Mouse (Mus musculus) lung, postnatal 14 days (tissue): ENCODE measurements at regions not wholly inside any gene's neighbourhood (a gene's known extent, or its start where the extent isn't known, plus 50 kb on each side); places are given as distances from the start of the nearest gene placed in this dataset.

Experiments
- DNase-seq: peaks from one replicate; pipeline ENCODE4 v3.0.0; 2021

DNA sequence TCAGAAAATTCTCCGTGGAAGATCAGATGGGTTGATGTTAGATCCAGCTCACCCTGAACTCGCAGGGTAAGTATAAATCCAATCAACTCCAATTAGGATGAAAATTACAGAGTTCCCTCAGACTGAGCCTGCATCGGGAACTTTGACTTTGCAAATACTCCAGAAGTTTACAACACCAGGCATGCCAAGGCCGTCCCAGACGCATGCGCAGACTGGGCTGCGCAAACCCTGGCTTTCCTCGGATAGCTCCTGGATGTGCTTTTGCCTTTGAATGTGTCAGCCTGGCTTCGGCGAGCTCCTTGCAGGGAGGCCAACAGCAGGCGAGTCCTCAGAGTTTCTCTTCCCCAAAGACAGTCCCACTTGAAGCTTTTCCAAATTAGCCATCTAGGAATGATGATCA, 127.6 kb upstream of the Tbx3 start:
- DNase-seq: peak; percentile 12

DNA sequence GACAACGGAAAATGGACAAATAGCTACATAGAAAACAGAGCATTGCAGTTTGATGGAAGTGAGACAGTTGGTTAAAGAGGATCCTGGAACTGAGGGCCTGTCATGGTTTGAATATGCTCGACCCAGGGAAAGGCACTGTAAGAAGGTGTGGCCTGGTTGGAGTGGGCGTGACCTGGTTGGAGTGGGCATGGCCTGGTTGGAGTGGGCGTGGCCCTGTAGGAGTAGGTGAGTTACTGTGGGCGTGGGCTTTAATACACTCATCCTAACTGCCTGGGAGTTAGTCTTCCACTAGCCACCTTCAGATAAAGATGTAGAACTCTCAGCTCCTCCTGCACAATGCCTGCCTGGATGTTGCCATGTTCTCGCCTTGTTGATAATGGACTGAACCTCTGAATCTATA, 126.8 kb upstream of the Tbx3 start:
- DNase-seq: no peak

DNA sequence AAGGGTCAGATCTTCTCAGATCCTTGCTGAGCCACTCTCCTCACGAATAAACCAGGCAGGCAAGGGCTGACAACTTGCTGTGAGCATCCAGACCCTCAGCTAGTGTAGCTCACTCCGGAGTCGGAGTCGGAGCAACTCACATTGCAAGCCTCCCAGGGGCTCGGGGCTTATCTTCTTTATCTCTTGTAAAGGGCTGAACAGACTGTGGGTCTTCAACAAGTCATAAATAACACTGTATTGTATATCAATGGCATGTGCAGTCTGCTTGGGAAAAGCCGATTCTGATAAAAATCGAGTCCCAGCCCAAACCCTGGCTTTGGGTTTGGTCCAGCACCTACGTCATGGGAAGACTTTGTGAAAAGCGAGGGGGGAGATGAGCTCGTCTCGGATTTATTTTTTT, 125.8 kb upstream of the Tbx3 start:
- DNase-seq: peak; percentile 9

DNA sequence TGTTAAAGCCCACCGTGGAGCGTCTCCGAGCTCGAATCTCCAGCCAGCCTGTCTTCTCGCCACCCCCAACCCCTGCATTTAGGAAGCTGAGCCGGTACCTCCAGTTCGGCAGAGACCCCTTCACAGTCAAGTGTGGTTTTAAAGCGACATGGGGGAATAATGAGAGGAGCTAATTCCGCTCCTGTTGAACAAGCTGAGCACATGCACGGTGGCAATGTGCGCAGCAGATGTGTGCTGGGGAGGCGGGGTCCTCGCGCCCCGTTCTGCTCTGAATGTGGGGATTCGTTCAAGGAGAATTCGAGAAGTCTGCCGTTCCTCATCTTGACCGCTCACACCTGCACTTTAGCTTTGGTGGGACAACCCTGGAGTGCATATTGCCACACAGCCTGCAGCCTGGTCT, 123.4 kb upstream of the Tbx3 start:
- DNase-seq: no peak

DNA sequence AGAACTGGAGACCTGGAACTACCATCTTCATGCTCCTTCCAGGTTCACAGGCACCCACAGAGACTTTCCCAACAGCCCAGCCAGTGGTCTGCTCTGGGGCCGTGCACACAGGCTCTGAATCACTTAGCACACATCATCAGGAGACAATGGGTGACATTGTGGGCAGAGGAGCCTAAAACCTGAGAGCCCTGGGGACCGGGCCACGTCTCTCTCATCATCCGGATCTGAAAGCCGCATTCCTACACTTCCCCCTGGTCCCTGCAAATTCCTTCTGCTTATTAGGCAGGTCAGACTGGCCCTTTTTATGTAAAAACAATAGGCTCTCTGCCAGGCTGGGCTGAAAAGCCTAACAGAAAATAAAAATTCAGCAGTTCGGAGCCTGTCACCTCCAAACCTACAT, 119.6 kb upstream of the Tbx3 start:
- DNase-seq: no peak

DNA sequence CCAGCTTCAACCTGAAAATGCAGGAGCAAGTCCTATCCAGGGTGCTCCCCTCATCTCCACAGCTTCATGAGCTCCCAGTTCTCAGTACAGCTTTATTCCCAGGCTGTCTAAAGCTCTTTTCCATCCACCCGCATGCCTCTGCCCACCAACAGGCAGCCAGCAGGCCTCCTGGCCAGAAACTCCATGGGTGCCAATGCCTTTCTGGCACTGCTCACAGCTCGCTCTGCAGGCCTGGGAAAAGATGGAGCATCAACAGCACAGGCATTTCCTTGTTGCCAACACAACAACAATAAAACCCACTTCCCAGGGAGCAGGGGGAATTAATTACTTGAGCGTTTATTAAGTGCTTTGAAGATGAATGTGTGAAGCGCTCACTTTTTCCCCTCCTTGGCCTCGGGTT, 117.0 kb upstream of the Tbx3 start:
- DNase-seq: no peak

DNA sequence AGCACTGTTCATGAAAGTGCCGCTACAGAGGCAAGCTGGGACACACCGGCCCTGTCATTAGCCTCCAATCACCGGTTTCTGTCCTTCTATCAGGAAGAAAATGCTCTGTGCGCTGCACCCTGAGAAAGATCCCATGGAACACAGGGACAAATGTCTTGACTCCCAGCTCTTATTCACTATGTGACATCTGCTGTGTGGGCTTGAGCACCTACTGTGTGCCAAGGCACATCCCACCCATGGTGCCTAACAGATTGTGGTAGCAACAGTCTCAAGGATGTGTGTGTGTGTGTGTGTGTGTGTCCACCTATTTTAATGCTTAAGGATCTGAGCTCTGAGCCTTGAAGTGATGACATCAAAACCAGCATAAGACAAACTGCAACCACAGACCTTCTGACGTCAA, 113.4 kb upstream of the Tbx3 start:
- DNase-seq: no peak

DNA sequence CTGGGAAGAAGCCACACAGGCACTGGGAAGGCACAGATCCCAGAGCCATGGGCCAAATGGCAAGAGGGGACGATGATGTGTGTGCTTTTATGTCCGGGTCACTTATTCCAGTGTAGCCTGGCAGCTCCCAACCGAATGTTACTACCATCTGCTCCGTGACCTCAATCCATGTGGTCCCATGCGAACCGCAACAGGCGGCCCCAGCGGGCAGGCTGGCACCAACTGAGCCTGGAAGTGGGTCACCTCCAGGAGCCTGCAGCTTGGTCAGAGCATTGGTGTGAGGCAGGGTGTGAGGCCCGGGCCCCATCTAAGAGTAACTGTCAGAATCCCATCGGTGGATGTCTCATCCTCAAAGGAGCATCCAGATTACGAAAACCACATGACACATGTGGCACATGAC, 110.8 kb upstream of the Tbx3 start:
- no peak for DNase-seq

DNA sequence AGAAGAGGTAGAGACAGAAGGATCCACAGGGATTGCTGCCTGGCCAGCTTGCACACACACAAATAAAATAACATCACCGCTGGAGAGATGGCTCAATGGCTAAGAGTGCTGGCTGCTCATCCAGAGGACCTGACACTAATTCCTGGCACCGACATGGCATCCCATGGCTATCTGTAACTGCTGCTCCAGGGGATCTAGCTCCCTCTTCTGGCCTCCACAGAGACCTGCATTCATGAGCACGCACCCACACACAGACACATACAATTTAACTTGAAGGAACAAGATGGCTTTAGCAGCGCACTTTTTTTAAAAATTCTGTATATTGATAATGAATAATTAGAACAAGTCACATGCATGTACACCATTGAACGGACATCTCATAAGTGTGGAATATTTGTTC, 110.1 kb upstream of the Tbx3 start:
- no peak for DNase-seq

DNA sequence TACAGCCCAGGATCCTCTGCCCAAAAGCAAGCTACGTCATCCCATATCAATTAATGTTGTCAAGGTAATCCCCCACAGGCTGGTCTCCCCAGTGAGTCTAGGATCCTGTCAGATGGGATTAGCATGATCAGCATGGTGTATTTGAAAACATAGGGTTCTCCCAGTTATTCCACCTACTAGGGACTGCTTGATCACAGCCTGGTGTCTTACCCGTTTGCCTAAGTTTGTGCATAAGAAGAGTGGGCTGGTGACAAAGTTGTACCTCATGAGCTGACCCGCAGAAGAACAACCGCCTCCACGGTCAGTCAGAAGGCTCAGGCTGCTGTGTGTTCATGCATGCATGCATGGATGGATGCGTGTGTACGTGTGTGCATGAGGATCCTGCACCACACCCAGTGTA, 108.9 kb upstream of the Tbx3 start:
- DNase-seq: no peak

DNA sequence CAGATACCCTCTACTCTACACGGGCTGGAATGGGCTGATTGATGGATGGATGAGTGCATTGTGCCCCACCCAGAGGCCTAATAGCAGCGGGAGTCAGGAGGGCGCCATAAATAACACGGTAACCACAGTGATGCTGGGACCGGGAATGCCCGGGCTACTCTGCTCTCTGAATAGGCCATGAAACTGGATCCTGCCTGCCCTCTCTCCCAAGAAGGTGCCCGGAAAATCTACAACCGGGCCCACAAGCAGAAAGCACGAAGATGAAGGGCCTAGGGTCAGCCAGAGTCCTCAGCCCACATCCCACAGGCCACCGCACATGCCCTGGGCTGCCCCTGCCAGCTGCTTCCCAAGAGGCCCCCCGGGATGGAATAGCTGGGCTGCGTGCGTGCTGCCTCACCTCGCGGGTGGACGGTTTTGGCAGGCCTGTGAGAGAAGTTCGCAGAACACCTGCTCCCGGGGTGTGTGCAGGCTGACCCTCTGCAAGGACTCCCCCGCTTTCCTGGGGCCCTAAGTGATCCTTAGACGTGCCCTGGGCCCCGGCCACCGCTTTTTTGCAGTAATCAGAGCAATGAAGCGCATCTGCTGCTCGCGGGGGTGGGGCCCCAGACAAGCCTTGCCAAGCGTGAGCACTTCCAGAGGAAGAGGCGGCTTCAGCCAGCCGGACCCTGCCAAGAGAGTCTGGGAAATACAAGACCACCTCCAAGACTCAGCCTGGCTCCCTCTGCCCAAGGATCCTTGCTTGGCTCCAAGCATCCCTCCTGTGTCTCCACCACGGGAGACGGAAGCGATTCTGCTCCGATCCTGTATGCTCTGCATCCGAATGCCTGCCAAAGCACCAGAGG, 106.7 kb upstream of the Tbx3 start:
- no peak for DNase-seq

DNA sequence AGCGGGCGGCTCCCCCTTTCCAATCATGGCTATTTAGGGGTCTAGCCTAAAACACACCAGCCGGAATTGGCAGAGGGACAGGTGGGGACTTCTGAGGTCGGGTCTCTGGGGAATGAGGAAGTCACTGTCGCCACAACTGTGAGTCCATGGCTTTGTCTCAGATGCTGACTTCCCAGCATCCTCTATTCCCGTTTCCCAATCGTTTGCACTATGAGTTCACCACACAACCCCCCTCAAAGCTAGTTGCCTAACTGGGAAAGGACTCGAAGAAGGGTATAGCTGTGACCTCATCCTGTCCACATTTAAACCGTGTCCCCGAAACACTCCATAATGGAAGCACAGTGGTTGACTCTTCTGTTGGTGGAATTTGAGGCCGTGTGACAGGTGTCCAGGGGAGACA, 102.8 kb upstream of the Tbx3 start:
- no peak for DNase-seq

DNA sequence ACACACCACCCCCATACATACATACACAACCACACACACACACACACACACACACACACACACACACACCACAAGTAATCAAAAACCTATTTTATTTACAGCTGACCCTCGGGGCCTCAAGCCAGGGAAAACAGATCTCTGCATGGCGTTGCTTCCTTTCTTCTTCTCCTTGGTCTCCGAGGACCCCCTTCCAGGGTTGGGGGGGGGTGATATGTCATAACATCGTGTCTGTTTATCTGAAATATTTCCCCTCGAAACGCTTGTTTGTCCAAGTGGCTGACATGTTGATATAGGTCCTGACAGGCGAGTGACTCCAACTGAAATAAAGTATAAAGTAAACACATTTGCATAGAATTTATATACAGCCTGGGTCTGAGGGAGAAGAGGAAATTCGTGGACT, 100.4 kb upstream of the Tbx3 start:
- DNase-seq: no peak

DNA sequence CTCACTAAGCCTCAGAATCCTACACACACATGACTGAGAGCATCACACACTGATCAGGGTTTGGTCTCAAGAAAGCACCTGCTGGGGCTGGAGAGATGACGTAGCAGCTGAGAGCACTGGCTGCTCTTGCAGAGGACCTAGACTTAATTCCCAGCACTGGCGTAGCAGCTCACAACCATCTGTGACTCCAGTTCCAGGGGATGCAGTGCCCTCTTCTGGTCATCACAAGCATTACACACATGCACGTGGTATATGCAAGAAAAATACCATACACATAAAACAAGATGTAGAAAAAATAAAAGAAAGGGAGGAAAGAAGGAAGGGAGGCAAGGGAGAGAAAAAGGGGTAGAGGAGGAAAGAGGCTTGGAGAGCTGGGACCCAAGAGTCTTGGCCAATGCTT, 98.8 kb upstream of the Tbx3 start:
- no peak for DNase-seq

DNA sequence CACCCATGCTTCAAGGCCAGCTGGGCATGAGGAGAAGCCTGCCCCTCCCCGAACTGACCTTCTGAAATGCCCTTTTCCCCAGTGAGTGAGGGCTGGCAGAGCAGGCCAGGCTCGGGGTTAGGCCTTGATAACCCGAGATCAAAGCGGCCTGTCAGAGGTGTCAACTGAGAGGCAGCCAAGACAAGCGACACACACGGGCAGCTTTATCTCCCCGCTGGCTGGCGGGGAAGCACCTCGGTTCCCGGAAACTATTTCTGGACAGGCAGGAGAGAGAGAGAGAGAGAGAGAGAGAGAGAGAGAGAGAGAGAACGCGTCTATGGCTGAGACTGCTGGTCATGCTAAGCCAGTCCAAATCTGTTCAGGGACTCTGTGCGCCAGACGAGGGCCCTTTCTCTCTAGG, 95.3 kb upstream of the Tbx3 start:
- no peak for DNase-seq

DNA sequence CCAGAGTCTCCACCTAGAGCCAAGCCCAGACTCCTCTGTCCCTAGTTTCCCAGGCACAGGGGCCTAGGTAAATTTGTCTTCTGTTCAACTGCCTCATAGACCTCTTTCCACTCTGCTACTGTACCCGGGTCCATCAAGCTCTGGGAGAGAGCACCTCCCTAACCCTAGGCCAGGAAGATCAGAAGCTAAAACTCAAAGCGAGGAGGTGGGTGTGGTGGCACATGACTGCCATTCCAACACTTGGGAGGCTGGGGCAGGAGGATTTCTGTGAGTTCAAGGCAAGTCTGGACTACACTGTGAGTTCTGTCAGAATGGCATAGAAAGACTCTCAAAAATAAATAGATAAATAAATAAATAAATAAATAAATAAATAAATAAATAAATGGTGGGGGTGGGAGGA, 91.2 kb upstream of the Tbx3 start:
- DNase-seq: no peak

DNA sequence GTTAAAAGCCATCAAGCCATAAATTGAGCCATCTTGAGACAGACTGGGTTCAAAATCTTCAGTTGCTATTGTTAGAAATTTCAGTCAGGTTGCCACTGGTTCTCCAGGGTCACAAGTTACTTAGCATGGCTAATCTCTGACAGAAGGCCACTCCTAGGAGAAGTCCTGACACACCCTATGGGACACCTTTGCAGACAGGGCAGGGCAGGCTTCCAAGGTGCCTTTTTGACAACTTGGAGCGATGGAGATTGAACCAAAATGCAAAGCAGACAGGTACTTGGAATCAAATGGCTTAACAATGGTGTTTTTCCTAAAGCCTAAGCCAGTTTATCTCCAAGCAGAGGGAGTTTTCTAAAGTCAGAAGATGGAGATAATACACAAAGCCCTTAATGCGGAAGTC, 90.7 kb upstream of the Tbx3 start:
- no peak for DNase-seq

DNA sequence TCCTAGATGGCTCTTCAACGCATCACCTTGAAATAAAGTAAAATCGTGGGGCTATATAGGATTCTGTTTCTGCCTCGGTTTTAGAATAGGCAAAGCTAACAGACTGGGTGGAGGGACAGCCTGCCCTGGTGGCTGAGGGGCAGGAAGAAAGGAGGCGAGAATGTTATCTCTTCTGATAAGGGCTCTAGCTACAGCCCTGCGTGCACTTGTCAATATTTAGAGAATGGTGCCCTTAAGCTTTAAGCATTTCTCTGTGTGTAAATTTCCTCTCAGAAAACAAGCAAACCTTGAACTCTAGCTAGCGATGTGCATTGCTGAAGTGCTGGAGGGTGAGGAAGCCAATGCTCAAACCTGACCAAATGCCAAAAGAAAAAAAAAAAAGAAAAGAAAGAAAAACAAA, 90.1 kb upstream of the Tbx3 start:
- DNase-seq: no peak

DNA sequence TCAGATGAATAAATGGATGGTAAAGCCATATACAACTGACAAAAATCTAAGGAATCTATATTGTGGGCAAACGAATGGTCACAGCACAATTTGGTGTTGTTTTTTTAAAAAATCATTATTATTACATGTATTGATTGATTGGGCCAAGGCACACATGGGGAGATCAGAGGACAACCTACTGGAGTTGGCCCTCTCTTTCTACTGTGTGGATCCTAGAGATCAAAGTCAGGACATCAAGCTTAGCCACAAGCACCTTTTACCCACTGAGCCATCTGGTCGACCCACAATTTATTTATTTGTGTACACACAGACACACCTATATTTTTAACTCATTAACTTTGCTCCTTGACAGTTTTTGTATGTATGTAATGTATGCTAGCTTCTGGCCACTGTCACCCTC, 89.7 kb upstream of the Tbx3 start:
- no peak for DNase-seq

DNA sequence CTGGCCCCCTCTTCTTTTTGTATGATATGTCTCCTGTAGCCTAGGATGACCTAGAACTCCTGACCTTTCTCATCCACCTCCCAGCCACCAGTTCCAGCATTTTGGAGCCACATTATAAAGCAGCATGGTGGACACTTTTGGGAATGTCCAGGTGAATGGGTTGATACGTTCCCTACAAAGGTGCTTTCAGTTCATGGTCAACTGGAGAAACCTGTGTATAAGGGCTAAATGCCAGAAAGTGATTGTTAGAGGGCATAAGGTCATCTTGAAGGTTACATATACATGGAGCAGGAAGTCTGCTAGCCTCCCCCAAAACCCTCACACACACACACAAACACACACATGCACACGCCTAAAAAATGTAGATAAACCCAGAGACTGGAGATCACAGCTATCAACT, 86.1 kb upstream of the Tbx3 start:
- DNase-seq: no peak

DNA sequence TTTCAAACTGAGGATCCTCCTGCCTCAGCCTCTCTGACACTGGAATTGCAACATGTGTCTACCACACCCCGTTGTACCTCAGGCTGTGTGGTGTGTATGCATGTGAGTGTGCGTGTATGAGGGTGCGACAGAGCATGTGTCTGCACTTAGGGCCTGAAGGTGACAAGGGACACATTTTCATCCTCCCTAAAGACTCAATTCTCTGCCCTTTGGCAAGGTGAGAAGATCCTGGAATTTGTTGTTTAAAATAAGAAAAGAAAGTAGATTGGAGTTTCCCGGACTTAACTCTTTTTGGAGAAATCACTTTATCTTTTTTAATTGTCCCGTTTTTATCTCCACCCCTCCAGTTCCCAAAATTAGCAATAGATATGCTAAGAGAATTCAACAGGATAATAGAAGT, 85.6 kb upstream of the Tbx3 start:
- DNase-seq: no peak

DNA sequence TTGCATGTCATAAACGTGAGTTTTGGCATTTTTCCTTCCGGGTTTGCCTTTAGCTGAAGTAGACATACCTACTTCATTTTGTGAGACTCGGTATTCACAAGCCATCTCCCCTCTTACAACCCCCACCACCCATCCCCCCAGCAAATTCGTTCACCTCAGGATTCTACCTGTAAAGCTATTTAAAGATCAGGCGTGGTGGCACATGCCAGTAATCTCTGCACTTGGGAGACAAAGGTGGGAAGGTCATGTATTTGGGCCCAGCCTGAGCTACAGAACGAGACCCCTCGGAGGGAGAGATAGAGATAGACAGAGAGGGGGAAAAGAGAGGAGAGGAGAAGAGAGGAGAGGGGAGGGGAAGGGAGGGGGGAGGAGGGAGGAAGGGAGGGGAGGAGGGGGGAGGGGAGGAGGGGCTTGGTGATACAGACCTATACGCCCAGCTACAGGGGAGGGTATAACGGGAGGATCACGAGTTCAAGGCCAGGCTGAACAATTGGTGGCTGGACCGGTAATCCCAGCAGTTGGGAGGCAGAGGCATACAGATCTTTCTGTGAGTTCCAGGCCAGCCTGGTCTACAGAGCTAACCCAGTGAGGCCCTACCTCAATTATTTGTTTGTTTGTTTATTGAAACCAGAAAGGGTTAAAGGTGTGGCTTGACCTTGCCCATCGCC, 83.9 kb upstream of the Tbx3 start:
- DNase-seq: no peak

DNA sequence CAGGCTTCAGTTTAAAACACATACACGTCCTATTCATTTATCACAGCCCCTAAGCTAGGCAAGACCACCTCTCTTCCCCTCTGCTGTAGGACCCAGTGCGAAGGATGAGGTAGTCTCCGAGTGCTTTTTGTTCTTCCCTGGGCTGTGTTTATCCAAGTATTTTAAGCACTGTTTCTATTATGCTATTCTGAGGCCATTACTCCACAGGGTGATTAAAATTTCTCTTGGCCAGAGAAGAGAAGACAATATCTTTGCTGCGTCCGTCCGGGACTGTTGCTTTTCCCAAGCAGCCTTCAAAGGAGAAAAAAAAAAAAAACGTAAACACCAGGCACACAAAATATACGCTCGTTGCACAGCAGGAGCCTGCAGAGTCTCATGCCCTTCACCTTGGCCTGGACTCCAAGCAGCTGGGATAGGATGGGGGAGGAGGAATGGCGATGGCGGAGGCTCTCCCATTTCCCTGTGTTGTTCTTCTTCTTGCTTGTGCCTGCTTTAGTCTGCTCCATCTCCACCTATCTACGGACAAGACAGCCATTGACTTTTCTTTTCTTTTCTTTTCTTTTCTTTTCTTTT, 83.1 kb upstream of the Tbx3 start:
- no peak for DNase-seq
